Mouse (Mus musculus): Measurements from ENCODE around the gene Saxo1. TPM values are rescaled to one million over a fixed set of nuclear protein-coding genes. Genes with fewer than 3 reads are reported as not detected.

Gene Saxo1
- total RNA-seq, 2 experiments from 2014 or later, result not detected

GRCm38 (mm10) chr4:86396672-86397288, 161.3 kb downstream of the Saxo1 start:
- no peak overlapping the region for H3K27ac ChIP-seq
- no peak for TF ChIP-seq CTCF (conservative IDR thresholded peaks at IDR 0.05)
- no peak overlapping the region for H3K4me3 ChIP-seq
- DNase-seq (ENCODE audit: low spot score in 2 of 2), result no peak

DNA sequence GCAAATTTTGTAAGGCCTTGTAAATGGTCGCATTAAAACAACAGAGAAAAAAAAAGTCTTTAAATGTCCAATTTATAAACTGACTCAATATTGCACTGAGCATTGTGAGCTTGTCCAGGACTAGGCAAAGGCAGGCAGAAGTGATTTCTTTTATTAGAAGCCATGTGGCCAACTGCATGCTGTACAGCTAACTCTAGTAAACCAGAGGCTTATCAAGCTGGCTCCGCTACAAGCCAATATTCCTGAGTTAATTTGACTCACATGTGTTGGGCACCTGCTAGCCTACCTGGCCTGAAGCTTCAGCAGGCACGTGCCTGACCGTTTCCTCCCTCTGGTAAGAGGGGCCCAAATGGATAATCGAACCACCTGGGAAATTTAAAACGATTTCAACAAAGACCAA, 162.5 kb downstream of the Saxo1 start:
- no peak overlapping the region for H3K4me3 ChIP-seq
- no peak overlapping the region for H3K27ac ChIP-seq
- no peak for DNase-seq (ENCODE audit: low spot score in 2 of 2)
- TF ChIP-seq CTCF (conservative IDR thresholded peaks at IDR 0.05), result no peak

Other genes with a start within 250 kb of the Saxo1 start
- 100 to 1,000 TPM; 129 to 143 TPM for gene Rraga, start 17.3 kb upstream of the Saxo1 start, total RNA-seq (2021)
- 1 to 10 TPM; 8.2 to 9.3 TPM for gene Haus6, start 53.7 kb upstream of the Saxo1 start, total RNA-seq (2021)
- gene Plin2, start 111.7 kb upstream of the Saxo1 start, total RNA-seq (2021), result 10 to 100 TPM; 10.8 to 13.6 TPM
- gene Dennd4c, start 190.2 kb upstream of the Saxo1 start, total RNA-seq (2021), result 10 to 100 TPM in 1 of 2 experiments, 1 to 10 TPM in 1; 9.5 to 10.6 TPM

Measured in layer of hippocampus, adult 2 months (tissue).